ENCODE assay signal across 11 mouse cellular contexts in genomic region chr2:91955121-91955591, GRCm38 (mm10). TPM values are rescaled to one million over a fixed set of nuclear protein-coding genes. Genes with fewer than 3 reads are reported as not detected.
DNase-seq lines count a peak whose midpoint lies in the region; ATAC-seq and TF ChIP-seq lines count a peak whose summit lies in the region.
"Had no signal": no experiment of that assay in that cellular context is flagged by ENCODE, and none has a peak within 500 bp of the region (broad histone marks: within the 10 kb centered on the region; RNA-seq: fewer than 3 reads in every experiment).

No protein-coding gene starts in this region.

- 81% methylated on average over 4 of the region's 4 CpGs for WGBS in hindbrain, embryonic 10.5 days
- 88% methylated on average over 4 of the region's 4 CpGs for WGBS in hindbrain, embryonic 11.5 days
- 51% methylated on average over 4 of the region's 4 CpGs for WGBS in stomach, postnatal 0 days

- H3K4me1 ChIP-seq in hindbrain, embryonic 10.5 days (replicated peaks) = peaks cover 58% of the 10 kb centered on the region
- 0 out of 2 replicates have a peak, but pooled peaks cover 2% of the 10 kb centered on the region for H3K4me1 ChIP-seq in hindbrain, embryonic 11.5 days (replicated peaks; ENCODE audit: control insufficient read depth, insufficient read depth, low read length)
- H3K4me1 ChIP-seq in stomach, postnatal 0 days (replicated peaks; ENCODE audit: control insufficient read depth, insufficient read depth) = peaks cover 11% of the 10 kb centered on the region

- H3K4me2 ChIP-seq in hindbrain, embryonic 11.5 days (replicated peaks; ENCODE audit: low read depth, low read length) = no peak overlapping the region
- no peak overlapping the region for H3K4me2 ChIP-seq in stomach, postnatal 0 days (replicated peaks; ENCODE audit: low read depth)

- H3K9ac ChIP-seq in hindbrain, embryonic 11.5 days (ENCODE audit: low read depth, low read length) = no peak overlapping the region
- H3K9ac ChIP-seq in stomach, postnatal 0 days (ENCODE audit: low read length) = no peak overlapping the region

- TF ChIP-seq CTCF in stomach, postnatal 0 days (IDR thresholded peaks at IDR 0.05; ENCODE audit: low read depth) = no peak

- H3K27me3 ChIP-seq in hindbrain, embryonic 10.5 days (ENCODE audit: insufficient read depth, poor library complexity, severe bottlenecking) = no peaks in the 10 kb centered on the region
- no peaks in the 10 kb centered on the region for H3K27me3 ChIP-seq in hindbrain, embryonic 11.5 days (ENCODE audit: control insufficient read depth, insufficient read depth, low read length)
- H3K27me3 ChIP-seq in stomach, postnatal 0 days (ENCODE audit: control insufficient read depth, insufficient read depth, low read length) = no peaks in the 10 kb centered on the region

- H3K36me3 ChIP-seq in hindbrain, embryonic 10.5 days = peaks cover 8% of the 10 kb centered on the region; the same call in 1 of the 2 replicates
- H3K36me3 ChIP-seq in hindbrain, embryonic 11.5 days (ENCODE audit: control insufficient read depth, insufficient read depth, low read length) = no peaks in the 10 kb centered on the region
- H3K36me3 ChIP-seq in stomach, postnatal 0 days (ENCODE audit: control insufficient read depth, insufficient read depth, low read length) = no peaks in the 10 kb centered on the region

- DNase-seq in cerebellum, postnatal 10 days = peak; percentile 73 to 76
- DNase-seq in cerebellum, adult 8-10 months = no peak
- DNase-seq in hindbrain, embryonic 10.5 days (ENCODE audit: low spot score) = no peak
- no peak for DNase-seq in hindbrain, embryonic 11.5 days (ENCODE audit: low spot score)
- DNase-seq in thymus, postnatal 4 days = peak; percentile 11
- no peak for DNase-seq in thymus, postnatal 25 days
- peak; percentile 42 for DNase-seq in stomach, postnatal 0 days (ENCODE audit: low spot score)
- DNase-seq in ovary, adult 18-20 months (ENCODE audit: low spot score) = no peak
- DNase-seq: adrenal gland, adult 8-10 months; B cell, adult 2 months; right cerebral cortex, adult 18-20 months had no signal

- no peaks in the 10 kb centered on the region for H3K9me3 ChIP-seq in hindbrain, embryonic 10.5 days
- H3K9me3 ChIP-seq in hindbrain, embryonic 11.5 days (ENCODE audit: control insufficient read depth, low read length) = no peaks in the 10 kb centered on the region
- H3K9me3 ChIP-seq in stomach, postnatal 0 days (ENCODE audit: control insufficient read depth, low read length) = no peaks in the 10 kb centered on the region

- TF ChIP-seq EP300 in stomach, postnatal 0 days (optimal IDR thresholded peaks at IDR 0.05) = no peak

- H3K4me3 ChIP-seq in hindbrain, embryonic 10.5 days = no peak overlapping the region
- H3K4me3 ChIP-seq in hindbrain, embryonic 11.5 days (ENCODE audit: low read depth, low read length) = no peak overlapping the region
- H3K4me3 ChIP-seq in stomach, postnatal 0 days (ENCODE audit: low read depth, low read length) = no peak overlapping the region

- H3K27ac ChIP-seq in hindbrain, embryonic 10.5 days = peak overlapping the region; percentile 45; the same call in 1 of the 2 replicates
- no peak overlapping the region for H3K27ac ChIP-seq in hindbrain, embryonic 11.5 days (ENCODE audit: low read depth, low read length)
- 0 out of 2 replicates have a peak overlapping the region, but pooled peaks have one; percentile 19 for H3K27ac ChIP-seq in stomach, postnatal 0 days (replicated peaks)

- no peak for ATAC-seq in hindbrain, embryonic 11.5 days (ENCODE audit: low FRiP score)
- no peak for ATAC-seq in stomach, postnatal 0 days (ENCODE audit: low FRiP score, low TSS enrichment)

RNA-seq across cellular contexts. Expression of gene Gm9821, which starts 9.7 kb away (rescaled TPM):
- 0.18 and 0.25 TPM in 2 replicates for polyA plus RNA-seq in hindbrain, embryonic 10.5 days (2016; fragmentation: Nextera tagmentation; extraction: Ambion mirVana)
- polyA plus RNA-seq in hindbrain, embryonic 11.5 days (2014; fragmentation: Nextera tagmentation; extraction: Ambion mirVana) = 0.27 and 0.37 TPM in 2 replicates
- polyA plus RNA-seq in stomach, postnatal 0 days (2015; fragmentation: Nextera tagmentation; extraction: Ambion mirVana) = 0.13 and 0.15 TPM in 2 replicates

RNA-seq across cellular contexts. Expression of gene Dgkz, which starts 20.5 kb away (rescaled TPM):
- polyA plus RNA-seq in hindbrain, embryonic 10.5 days (2016; fragmentation: Nextera tagmentation; extraction: Ambion mirVana) = 36.3 and 39.4 TPM in 2 replicates
- 24.1 and 28.9 TPM in 2 replicates for polyA plus RNA-seq in hindbrain, embryonic 11.5 days (2014; fragmentation: Nextera tagmentation; extraction: Ambion mirVana)
- 18.6 and 23.2 TPM in 2 replicates for polyA plus RNA-seq in stomach, postnatal 0 days (2015; fragmentation: Nextera tagmentation; extraction: Ambion mirVana)

RNA-seq across cellular contexts. Expression of gene Mdk, which starts 23.1 kb away (rescaled TPM):
- polyA plus RNA-seq in hindbrain, embryonic 10.5 days (2016; fragmentation: Nextera tagmentation; extraction: Ambion mirVana) = 1,375 and 1,717 TPM in 2 replicates
- polyA plus RNA-seq in hindbrain, embryonic 11.5 days (2014; fragmentation: Nextera tagmentation; extraction: Ambion mirVana) = 960 and 984 TPM in 2 replicates
- polyA plus RNA-seq in stomach, postnatal 0 days (2015; fragmentation: Nextera tagmentation; extraction: Ambion mirVana) = 157 and 170 TPM in 2 replicates

RNA-seq across cellular contexts. Expression of gene Chrm4, which starts 28.1 kb away (rescaled TPM):
- polyA plus RNA-seq in hindbrain, embryonic 10.5 days (2016; fragmentation: Nextera tagmentation; extraction: Ambion mirVana) = 0.48 and 0.95 TPM in 2 replicates
- 0.20 and 0.42 TPM in 2 replicates for polyA plus RNA-seq in hindbrain, embryonic 11.5 days (2014; fragmentation: Nextera tagmentation; extraction: Ambion mirVana)
- 0.08 and 0.16 TPM in 2 replicates for polyA plus RNA-seq in stomach, postnatal 0 days (2015; fragmentation: Nextera tagmentation; extraction: Ambion mirVana)

Comparison
In these comparisons a context has a peak if more than half of its experiments do, and no peak if none do; other contexts are left out.
1. DNase-seq: peak in cerebellum, postnatal 10 days (2 of 2), thymus, postnatal 4 days (single experiment) and stomach, postnatal 0 days (single experiment); none in cerebellum, adult 8-10 months (single experiment), hindbrain, embryonic 10.5 days (single experiment), hindbrain, embryonic 11.5 days (single experiment), thymus, postnatal 25 days (single experiment) and ovary, adult 18-20 months (single experiment).